Mouse (Mus musculus): ENCODE results near the gene Cdc20b.

Gene Cdc20b

DNA sequence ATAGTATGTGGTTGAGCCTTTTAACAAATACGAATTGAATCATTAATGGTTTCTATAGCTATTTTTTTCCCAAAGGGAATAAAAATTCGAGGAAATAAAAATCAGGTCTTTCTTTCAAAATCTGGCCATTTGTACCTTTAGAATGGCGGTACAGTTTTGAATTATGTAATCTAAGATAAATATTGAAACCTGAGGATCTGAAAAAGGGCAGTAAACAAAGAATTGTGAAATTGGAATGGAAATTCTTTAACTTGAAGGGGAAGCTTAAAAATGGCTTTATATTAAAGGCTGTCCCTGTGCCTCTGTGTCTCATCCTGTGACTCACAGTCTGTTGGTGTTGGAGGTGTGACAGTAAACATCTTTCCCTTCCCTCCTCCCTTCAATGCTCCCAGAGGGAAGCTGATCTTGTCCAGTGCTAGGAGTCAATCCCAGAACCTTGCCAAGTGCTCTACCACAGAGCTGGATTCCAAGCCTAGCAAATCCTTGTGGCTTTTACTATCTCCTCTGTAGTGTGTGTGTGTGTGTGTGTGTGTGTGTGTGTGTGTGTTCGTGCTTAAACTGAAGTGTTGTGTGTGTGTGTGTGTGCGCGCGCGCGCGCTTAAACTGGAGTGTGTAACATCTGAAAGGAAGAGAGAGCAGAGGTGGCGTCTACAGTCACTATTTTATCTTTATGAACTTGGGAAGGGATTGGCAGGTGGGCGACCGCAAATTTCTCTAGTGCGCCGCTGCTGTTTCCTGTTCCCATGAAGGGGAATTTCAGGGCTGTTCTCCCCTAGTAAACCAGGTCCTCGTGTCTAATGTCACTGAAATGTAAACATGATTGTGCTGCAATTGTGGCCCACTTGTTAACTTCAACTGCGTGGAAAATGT lies 11.4 kb upstream of the Cdc20b start:
- DNase-seq (ENCODE audit: low spot score), result no peak

DNA sequence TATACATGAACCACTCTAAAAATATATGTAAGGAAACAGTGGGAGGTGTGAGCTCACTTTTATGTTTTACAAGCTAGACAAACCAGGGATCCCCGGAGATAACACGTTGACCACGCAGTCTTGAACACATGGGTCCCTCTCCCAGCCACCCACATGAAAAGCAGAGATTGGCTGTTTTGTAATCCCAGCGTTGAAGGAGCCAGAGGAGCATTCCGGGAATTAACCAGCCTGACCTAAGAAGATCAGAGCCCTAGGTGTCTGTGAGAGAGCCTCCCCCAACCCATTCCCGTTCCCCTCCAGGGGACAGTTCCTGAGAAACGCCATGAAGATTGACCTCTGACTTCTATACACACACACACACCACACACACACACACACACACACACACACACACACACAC lies 3.6 kb upstream of the Cdc20b start:
- no peak for DNase-seq (ENCODE audit: low spot score)

GRCm38 (mm10) chr13:113031792-113032571 lies 2.9 kb upstream of the Cdc20b start:
- DNase-seq (ENCODE audit: low spot score), result no peak

DNA sequence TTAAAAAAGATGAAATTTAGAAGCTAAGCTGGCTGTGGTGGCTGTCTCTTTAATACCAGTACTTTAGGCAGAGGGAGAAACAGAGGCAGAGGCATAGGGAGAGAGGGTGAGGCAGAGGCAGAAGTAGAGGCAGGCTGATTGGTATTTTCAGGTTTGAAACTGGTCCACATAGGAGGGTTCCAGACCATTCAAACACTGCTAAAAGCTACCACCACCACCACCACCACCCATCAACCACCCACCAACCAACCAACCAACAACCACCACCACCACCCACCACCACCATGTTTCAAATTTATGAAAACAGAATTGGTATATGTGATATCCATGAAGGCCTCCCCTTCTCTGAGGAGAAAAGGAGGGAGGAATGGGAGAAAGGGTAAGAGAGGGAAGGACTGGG lies 2.1 kb upstream of the Cdc20b start:
- no peak for DNase-seq (ENCODE audit: low spot score)

DNA sequence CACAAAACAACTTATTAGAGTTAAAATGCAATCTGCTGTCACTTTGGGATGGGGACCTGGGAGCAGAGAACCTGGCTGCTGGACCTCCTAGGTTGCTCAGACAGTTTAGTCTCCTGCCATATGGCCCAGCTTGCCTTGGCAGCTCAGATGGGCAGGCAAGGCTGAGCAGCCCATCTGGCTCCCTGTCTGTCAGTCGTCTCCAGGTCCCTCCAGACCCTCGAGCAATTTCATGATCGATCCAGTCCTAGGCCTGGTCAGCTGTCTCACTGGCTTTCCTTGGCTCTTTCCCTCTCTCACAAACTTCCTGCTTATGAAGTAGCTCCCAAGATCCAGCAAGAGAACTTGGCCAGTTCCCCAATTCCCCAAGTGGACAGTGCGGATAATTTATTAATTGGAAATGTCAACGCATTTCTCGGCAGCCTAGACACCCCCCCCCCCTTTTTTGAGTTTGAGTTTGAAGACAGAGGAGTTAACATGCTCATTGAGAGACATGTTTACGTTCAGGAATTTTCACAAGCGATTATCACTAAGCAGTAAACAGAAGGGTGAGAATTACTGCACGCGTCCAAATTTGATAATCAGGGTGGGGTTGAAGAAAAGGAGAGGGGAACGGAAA lies 532 bp upstream of the Cdc20b start:
- DNase-seq (ENCODE audit: low spot score), result no peak

- DNase-seq (ENCODE audit: low spot score), result peak; percentile 71
Observed at GRCm38 (mm10) chr13:113035852-113036251, 941 bp downstream of the Cdc20b start.

GRCm38 (mm10) chr13:113044876-113045275 lies 10.0 kb downstream of the Cdc20b start:
- no peak for DNase-seq (ENCODE audit: low spot score)

GRCm38 (mm10) chr13:113045458-113046110 lies 10.7 kb downstream of the Cdc20b start:
- DNase-seq (ENCODE audit: low spot score), result no peak

GRCm38 (mm10) chr13:113046211-113046883 lies 11.4 kb downstream of the Cdc20b start, which contains the start of gene Gpx8:
Gene Gpx8 (minus strand): TSS chr13:113046410.
- peak; percentile 36 for DNase-seq (ENCODE audit: low spot score)

GRCm38 (mm10) chr13:113047018-113047417 lies 12.1 kb downstream of the Cdc20b start:
- DNase-seq (ENCODE audit: low spot score), result no peak

- DNase-seq (ENCODE audit: low spot score), result no peak
Observed at GRCm38 (mm10) chr13:113047647-113048046, 12.7 kb downstream of the Cdc20b start.

- no peak for DNase-seq (ENCODE audit: low spot score)
Observed at GRCm38 (mm10) chr13:113054230-113054629, 19.3 kb downstream of the Cdc20b start.

- DNase-seq (ENCODE audit: low spot score), result no peak
Observed at GRCm38 (mm10) chr13:113055826-113056225, 20.9 kb downstream of the Cdc20b start.

DNA sequence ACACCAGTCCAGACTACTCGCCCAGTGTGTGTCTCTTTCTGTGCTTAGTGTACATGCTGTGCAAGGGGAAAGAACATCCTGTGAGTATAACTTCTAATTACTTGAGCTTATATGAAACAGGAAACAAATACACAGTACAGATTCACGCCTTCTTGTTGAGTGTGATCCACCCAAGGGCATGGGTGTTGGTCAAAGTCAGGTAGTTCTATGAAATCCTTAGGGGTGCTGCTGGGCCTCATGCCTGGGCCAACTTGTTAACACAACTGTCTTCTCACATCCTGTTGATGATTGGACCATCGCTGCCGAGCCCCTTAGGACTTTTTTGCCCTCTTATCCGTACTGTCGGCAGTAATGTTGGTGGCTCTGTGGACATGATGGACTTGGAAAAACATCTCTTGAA lies 26.8 kb downstream of the Cdc20b start:
- no peak for DNase-seq (ENCODE audit: low spot score)

GRCm38 (mm10) chr13:113064542-113064941 lies 29.6 kb downstream of the Cdc20b start:
- no peak for DNase-seq (ENCODE audit: low spot score)

DNA sequence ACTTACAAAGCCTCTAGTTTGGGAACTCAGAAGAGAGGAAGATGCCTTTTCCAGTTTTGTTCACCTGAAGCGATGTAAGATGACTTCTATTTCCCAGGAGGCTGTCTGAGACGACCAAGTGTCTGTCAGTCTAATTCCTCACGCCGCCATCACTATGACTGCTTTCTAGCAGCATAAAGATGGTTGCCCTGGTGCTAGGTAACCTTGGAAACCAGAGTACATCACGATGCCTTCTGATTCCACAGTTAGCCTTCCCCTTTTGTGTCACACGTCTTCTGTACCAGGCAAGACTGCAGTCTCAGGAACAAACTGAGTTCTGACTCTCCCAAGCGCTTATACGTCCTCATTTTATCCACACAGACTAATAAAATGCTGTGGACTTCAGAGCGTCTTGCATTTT lies 44.1 kb downstream of the Cdc20b start:
- DNase-seq (ENCODE audit: low spot score), result no peak

- no peak for DNase-seq (ENCODE audit: low spot score)
Observed at GRCm38 (mm10) chr13:113082101-113082500, 47.2 kb downstream of the Cdc20b start.

DNA sequence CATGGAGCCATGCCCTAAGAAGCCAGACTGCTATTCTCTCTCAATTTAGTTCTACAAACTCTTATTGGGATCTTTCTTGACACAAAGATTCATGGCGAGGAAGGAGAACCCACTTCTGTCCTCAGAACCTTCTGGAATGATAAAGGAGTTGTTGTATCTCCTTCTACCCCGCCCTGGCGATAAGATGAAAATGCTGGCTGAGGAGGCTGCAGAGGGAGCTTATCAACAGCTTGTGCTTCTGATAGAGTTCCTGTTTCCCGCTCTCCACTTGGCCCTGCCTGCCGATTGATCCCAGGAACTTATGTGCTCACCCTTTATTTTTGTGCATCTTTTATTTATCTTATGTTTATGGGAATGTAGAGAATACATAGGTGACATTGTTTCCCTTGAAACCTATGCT lies 49.8 kb downstream of the Cdc20b start:
- no peak for DNase-seq (ENCODE audit: low spot score)

DNA sequence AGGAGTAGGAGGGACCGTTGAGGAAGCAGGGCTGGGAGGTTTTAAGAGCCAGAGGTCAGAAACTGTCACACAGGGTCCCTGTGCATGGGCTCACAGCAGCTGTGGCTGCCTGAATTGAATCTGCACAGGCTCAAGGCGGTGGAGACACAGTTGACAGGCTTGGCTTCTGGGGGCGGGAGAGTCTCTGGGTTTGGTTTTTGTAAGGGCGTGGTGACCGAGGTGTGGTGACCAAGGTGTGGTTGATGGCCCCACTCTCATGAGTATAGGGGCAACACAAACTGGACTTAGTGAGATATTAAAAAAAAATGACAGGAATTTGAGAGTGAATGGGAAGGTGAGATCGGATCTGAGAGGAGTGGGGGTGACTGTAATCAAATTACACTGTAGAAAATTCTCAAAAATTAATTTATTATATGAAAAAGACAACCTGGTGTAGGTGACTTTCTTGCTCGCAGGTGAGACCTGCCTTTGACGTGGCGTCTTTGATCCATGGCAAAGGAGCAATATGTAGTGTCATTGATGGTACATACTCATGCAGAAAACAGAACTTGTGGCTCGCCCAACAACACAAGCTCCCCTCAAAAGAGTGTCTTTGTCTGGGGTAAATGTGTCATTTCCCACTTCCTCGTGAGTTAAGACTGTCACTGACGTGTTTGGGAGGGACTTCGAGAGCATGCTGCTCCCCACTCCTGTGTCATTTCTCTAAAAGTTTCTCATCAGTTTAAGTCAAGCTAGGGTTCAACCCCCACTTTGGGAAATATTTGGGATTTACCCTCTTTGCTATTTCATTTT lies 52.5 kb downstream of the Cdc20b start:
- no peak for DNase-seq (ENCODE audit: low spot score)

GRCm38 (mm10) chr13:113090489-113090888 lies 55.6 kb downstream of the Cdc20b start:
- no peak for DNase-seq (ENCODE audit: low spot score)

GRCm38 (mm10) chr13:113094618-113095017 lies 59.7 kb downstream of the Cdc20b start:
- no peak for DNase-seq (ENCODE audit: low spot score)
